Mouse (Mus musculus) heart, postnatal 0 days (tissue): ENCODE measurements around the gene Misp.

Experiments
- CTCF ChIP-seq: IDR thresholded peaks from 2 replicates; pipeline ENCODE4 v1.5.1; 2016; ENCODE audit warnings: antibody characterized with exemption, control low read depth, low read depth
- EP300 ChIP-seq: IDR thresholded peaks from 2 replicates; pipeline ENCODE4 v1.6.1; 2016; ENCODE audit warnings: antibody characterized with exemption, low read depth

DNA sequence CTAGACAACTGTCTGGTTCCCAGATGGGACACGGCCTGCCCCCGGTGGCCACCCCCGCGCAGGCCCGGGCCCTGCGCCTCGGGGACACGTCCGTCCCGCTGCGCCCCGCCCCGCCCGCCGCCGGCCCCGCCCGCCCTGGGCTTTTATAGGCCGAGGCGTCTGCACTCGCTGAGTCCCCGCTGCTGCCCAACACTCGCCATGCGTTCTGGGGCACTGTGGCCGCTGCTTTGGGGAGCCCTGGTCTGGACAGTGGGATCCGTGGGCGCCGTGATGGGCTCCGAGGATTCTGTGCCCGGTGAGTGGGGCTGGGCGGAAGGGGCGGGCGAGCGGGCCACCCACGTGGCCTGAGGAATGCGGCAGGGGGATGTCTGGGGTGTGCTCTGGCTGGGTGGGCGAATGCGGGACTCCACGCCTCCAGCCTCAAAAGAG, 43.7 kb upstream of the Misp start, which contains the start of gene Fstl3:
- TF ChIP-seq EP300: no peak
- no peak for TF ChIP-seq CTCF
